Mouse (Mus musculus) heart, adult 9 months (tissue): ENCODE data around the gene Fam78b.

Experiments
- DNase-seq, 2 experiments: peaks; one replicate each; pipeline ENCODE4 v3.0.0; 2022; ENCODE audit warnings: low spot score in 2 of 2

Gene Fam78b

GRCm38 (mm10) chr1:167001174-167001843 is at the start of gene Fam78b:
Fam78b (plus strand) TSS chr1:167001417.
- peak in 1 of 2 experiments; percentile 16 for DNase-seq

GRCm38 (mm10) chr1:166964508-166964907 is 36.7 kb upstream of the Fam78b start:
- no peak for DNase-seq

GRCm38 (mm10) chr1:166968271-166968670 is 32.9 kb upstream of the Fam78b start:
- DNase-seq = no peak

- DNase-seq = no peak
These were observed 27.5 kb upstream of the Fam78b start for GRCm38 (mm10) chr1:166973731-166974130.

GRCm38 (mm10) chr1:166978611-166979010 is 22.6 kb upstream of the Fam78b start:
- DNase-seq = no peak

GRCm38 (mm10) chr1:166994266-166994665 is 7.0 kb upstream of the Fam78b start:
- DNase-seq = no peak

- DNase-seq = no peak
These were observed 5.0 kb upstream of the Fam78b start for GRCm38 (mm10) chr1:166996250-166996649.

- no peak for DNase-seq
These were observed 4.4 kb upstream of the Fam78b start for GRCm38 (mm10) chr1:166996811-166997210.

- DNase-seq = peak; percentile 74 to 76
These were observed 566 bp upstream of the Fam78b start for GRCm38 (mm10) chr1:167000529-167001173.

GRCm38 (mm10) chr1:167001844-167002485 is 748 bp downstream of the Fam78b start:
- DNase-seq = peak in 1 of 2 experiments; percentile 19

GRCm38 (mm10) chr1:167002486-167002850 is 1.3 kb downstream of the Fam78b start:
- DNase-seq = peak; percentile 63 to 68

- no peak for DNase-seq
These were observed 3.4 kb downstream of the Fam78b start for GRCm38 (mm10) chr1:167004621-167005020.

GRCm38 (mm10) chr1:167007341-167007740 is 6.1 kb downstream of the Fam78b start:
- DNase-seq = no peak

- no peak for DNase-seq
These were observed 9.0 kb downstream of the Fam78b start for GRCm38 (mm10) chr1:167010190-167010589.

GRCm38 (mm10) chr1:167011301-167011700 is 10.1 kb downstream of the Fam78b start:
- peak in 1 of 2 experiments; percentile 23 for DNase-seq

- no peak for DNase-seq
These were observed 11.4 kb downstream of the Fam78b start for GRCm38 (mm10) chr1:167012616-167013015.

- no peak for DNase-seq
These were observed 12.1 kb downstream of the Fam78b start for GRCm38 (mm10) chr1:167013234-167013864.

GRCm38 (mm10) chr1:167016269-167016668 is 15.1 kb downstream of the Fam78b start:
- no peak for DNase-seq

GRCm38 (mm10) chr1:167022001-167022424 is 20.8 kb downstream of the Fam78b start:
- DNase-seq = no peak

- no peak for DNase-seq
These were observed 21.4 kb downstream of the Fam78b start for GRCm38 (mm10) chr1:167022541-167023121.

- no peak for DNase-seq
These were observed 22.6 kb downstream of the Fam78b start for GRCm38 (mm10) chr1:167023794-167024193.

GRCm38 (mm10) chr1:167024961-167025360 is 23.7 kb downstream of the Fam78b start:
- DNase-seq = no peak
